Mouse (Mus musculus) heart, postnatal 14 days (tissue): ENCODE results near the gene Tpd52l2. TPM values are rescaled to one million over a fixed set of nuclear protein-coding genes. Genes with fewer than 3 reads are reported as not detected.

Experiments
- DNase-seq, 2 experiments: peaks; one replicate each; pipeline ENCODE4 v3.0.0; 2021 to 2022
- intact Hi-C: fragments of 180-260 bp; cut with DNase I; formaldehyde crosslinking; loops from one replicate; pipeline ENCODE4 v1.15.1; 2025
- long read RNA-seq, 2 experiments: library from polyadenylated mRNA; stranded (forward); transcript quantifications; one replicate each; pipeline ENCODE4 v2.0.0; 2021
- total RNA-seq, 2 experiments: library from RNA; stranded (reverse); gene quantifications; 2 replicates each; pipeline ENCODE4 v1.2.3; 2021

Gene Tpd52l2
- 10 to 100 TPM; 63.4 to 68.9 TPM for total RNA-seq
- long read RNA-seq, experiment 1, transcript Tpd52l2-204 (6 exons, 3,475 nt) = minor isoform, 25 of 103 reads
- long read RNA-seq, experiment 1, transcript Tpd52l2-203 (9 exons, 985 nt) = minor isoform, 10 of 103 reads
- long read RNA-seq, experiment 1, transcript Tpd52l2-201 (7 exons, 2,950 nt) = major isoform, 28 of 103 reads
- long read RNA-seq, experiment 1, transcript Tpd52l2-208 (8 exons, 3,603 nt) = minor isoform, 8 of 103 reads
- long read RNA-seq, experiment 1, partial matches to known transcripts = 6 of 103 reads
- long read RNA-seq, experiment 1, other reads (novel, unspliced or antisense) = 19 of 103 reads
- long read RNA-seq, experiment 2, transcript Tpd52l2-201 (7 exons, 2,950 nt) = major isoform, 29 of 88 reads
- long read RNA-seq, experiment 2, transcript Tpd52l2-208 (8 exons, 3,603 nt) = minor isoform, 8 of 88 reads
- long read RNA-seq, experiment 2, transcript Tpd52l2-204 (6 exons, 3,475 nt) = minor isoform, 17 of 88 reads
- long read RNA-seq, experiment 2, transcript Tpd52l2-203 (9 exons, 985 nt) = minor isoform, 14 of 88 reads
- long read RNA-seq, experiment 2, partial matches to known transcripts = 1 of 88 reads
- long read RNA-seq, experiment 2, other reads (novel, unspliced or antisense) = 16 of 88 reads

DNA sequence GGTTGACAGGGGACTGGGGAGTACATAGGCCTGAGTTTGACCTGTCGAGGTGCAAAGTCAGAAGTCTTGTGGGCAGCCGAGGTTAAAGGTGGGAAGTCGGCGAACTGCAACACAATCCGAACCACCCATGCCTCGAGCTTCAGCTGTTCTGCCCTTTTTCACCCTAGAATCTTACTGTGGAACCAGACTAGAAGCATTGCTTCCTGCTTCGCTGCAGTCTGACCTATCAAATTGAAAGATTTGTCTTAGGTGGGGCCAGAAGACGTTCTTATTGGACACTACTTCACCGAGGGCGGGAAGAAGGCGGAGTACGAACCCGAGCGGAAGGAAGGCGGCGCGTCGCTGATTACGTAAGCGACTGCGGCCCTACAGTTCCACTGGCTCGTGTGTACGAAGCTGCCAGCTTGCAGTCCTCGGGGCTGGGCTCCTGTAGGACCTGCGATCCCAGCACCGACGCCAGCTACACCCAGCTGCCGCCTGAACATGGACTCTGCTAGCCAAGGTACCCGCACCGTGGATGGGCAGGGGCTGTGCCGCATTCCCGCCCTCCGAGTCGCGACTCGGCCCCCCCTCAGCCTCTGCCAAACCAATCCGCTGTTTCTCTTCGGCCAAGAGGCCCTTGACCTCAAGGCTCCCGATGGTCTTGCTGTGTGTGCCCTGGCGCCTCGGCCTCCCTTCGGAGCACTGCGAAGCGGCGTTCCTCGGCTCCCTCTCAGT is at the start of gene Tpd52l2:
Gene Tpd52l2 (plus strand): TSS at position 312 of the 717 bp plus-strand sequence.
- DNase-seq = peak; percentile 89 to 92
- intact Hi-C loops = loop anchor here (1.0 to 5.0 kb wide), 3 partner anchors 42 to 105 kb away; no protein-coding TSS in a partner anchor

DNA sequence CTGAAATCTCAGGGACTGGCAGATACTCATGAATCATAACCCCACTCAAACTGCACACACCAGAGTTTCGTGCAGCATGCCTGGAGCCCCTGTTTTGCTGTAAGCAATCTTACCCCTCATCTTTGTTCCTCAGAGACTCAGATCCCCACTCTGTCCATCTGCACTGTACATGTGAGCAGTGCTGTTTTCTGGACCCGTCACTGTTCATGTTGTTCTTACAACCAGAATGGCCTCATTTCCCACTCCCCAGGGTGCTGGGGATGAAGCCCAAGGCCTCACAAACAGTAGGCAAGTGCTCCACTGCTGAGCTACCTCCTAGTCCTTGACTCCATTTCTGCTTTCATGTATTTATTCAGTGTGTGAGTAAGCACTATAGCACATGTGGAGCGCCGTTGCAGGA is 44.8 kb upstream of the Tpd52l2 start:
- no peak for DNase-seq
- intact Hi-C loops = no loop called here

DNA sequence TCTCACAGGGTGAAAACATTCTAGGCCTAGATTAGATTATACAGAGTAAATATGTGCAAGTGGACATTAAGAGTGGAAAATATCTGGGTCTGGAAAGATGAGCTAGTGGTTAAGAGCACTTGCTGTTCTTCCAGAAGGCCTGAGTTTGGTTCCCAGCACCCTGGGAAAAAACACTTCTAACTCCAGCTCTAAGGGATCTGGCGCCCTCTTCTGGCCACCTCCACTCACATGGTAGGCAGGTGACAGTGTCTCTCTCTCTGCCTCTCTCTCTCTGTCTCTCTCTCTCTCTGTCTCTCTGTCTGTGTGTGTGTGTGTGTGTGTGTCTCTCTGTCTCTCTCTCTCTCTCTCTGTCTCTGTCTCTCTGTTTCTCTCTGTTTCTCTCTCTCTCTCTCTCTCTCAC is 43.7 kb upstream of the Tpd52l2 start:
- intact Hi-C loops = no loop called here
- DNase-seq = no peak

DNA sequence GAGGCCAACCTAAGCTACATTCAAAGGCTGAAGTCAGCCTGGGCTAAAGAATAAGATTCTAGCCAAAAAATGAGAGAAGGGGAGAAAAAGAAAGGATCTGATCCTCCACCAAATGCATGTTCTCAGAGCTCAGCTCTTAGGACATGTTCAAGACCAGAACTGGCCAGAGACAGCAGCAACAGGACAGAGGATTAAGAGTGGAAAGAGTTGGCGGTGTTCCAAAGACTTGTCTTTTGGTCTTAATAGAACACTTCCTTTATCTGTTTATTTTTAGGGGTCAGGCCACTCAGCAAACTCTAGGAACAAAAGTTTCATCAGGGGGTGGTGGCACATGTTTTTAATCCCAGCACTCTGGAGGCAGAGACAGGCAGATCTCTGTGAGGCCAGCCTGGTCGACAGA is 41.0 kb upstream of the Tpd52l2 start:
- intact Hi-C loops = loop anchor here (2.0 to 5.0 kb wide), 2 partner anchors 41 to 44 kb away; partner anchors contain the start of gene Tpd52l2
- peak in 1 of 2 experiments; percentile 25 for DNase-seq

DNA sequence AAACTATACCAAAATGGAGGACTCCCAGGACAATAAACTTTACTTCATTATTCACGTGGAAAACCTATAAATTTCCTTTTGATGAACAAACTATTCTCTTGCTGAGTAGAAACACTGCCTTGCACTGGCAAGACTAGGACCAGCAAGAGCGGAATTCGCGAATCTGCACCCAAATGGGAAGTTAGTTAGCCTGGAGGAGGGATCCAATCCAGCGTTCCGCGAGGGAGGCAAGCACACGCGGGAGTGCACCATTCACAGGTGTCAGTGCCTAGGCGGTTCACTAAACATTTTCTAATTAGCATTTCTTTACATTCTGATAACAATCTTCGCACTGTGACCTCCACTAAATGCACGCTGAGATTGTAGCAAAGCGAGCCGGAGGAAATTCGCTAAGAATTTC is 39.1 kb upstream of the Tpd52l2 start:
- peak in 1 of 2 experiments; percentile 17 for DNase-seq
- intact Hi-C loops = loop anchor here (2.0 to 5.0 kb wide), 2 partner anchors 29 to 46 kb away; no protein-coding TSS in a partner anchor

DNA sequence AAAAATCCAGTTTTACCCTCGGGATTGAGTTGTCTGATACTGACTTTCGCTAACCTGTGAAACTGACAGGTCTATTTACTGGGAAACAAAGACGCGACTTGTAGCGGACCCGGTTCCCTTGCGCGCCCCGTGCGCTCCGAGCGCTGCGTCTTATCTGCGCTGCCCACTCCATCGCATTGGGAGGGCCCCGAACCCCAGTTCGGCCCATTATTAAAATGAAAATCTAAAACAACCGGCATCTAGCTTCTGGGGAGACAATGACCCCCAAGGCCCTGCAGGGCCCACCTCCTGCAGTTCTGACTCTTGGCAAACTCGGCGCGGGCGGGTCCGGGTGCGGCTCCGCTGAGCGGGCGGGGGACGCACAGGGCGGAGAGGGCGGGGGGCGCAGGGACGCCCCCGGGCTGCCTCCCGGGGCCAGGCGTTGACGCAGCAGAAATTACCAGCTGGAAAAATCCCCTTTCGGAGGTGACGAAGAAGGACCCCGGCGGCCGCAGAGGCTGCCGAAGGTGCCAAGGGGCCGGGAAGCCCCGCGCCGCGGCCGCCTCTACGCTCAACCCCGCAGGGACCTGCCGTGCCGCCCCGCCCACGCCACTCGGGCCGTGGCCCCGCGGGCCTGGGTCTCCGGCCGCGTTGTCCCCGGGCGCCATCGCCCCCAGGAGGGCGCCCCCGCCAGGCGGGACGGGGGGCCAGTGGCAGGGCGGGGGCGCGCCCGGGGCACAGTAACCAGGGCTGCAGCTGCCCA is 38.4 kb upstream of the Tpd52l2 start:
- intact Hi-C loops = loop anchor here (2.0 to 5.0 kb wide), 2 partner anchors 28 to 46 kb away; no protein-coding TSS in a partner anchor
- DNase-seq = peak; percentile 59 to 67

DNA sequence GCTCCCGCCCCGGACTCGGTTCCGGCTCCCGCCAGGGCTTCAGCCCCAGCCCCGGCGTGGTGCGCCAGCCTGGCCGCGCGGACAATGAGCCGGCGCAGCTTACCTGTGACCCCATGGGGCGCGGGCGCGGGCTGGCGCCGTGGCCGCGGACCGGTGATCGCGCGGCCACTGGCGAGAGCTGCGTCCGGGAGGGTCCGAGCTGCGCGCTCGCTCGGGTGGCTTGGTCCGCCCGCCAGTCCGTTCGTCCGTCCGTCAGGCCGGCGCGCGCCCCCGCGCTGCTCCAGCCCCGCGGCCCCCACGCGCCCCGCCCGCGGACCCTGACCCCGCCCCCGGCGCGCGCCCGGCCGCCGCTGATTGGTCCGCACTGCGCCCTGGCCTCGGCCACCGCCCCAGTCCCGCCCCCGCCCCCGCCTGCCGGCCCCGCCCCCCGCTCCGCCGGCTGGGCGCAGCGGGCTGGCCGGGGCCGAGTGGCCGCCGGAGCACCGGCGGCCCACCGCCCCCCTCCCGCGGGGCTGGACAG is 37.7 kb upstream of the Tpd52l2 start, which contains the start of gene Zbtb46:
Gene Zbtb46 (minus strand): TSS at position 274 of the 520 bp plus-strand sequence.
- intact Hi-C loops = loop anchor here (2.0 to 5.0 kb wide), 2 partner anchors 28 to 47 kb away; no protein-coding TSS in a partner anchor
- DNase-seq = peak; percentile 93 to 97

DNA sequence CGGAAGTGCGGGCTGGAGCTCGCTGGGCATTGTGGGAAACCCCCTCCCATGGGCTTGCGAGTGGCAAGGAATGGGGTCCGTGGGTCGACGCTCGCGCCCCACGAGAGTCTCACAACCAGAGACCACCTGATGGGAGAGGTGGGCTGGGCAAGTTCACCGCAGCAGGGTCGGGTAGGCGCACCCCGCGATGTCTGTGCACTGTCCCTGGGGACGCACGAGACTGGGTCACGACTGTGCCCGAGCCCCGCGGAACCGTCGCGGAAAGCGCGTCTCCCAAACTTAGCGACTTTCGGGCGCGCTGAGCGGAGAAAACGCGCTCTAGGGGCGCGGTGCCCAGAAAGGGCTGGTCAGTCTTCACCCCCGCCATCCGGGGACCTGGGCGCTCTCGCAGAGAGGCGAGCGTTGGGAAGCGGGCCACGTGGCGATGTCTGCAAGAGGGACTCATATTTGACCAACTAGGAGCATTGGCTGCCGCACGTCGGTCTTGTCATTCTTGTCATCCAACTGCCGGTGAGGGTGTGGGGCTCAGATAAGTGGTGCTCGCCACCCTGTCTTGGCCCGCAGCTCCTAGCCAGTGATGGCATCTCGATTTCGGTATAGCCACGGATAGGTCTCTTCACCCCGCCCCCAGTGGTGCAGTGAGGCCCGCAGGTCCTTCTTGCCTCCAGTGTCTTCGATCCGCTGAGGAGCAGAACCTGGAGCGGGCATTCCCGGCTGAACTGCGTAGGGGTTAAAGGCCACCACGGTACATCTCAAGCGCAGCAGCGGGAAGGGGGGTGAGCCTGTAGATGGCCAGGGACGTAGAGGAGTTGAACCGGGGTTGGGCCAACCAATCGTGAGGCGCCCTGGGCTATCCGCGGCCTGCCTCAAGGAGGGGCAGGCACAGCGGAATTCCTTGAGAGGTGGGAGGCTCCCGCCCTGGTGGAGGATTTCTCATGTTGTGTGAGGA is 37.0 kb upstream of the Tpd52l2 start:
- peak; percentile 74 for DNase-seq
- intact Hi-C loops = loop anchor here (2.0 to 5.0 kb wide), 2 partner anchors 27 to 48 kb away; no protein-coding TSS in a partner anchor

DNA sequence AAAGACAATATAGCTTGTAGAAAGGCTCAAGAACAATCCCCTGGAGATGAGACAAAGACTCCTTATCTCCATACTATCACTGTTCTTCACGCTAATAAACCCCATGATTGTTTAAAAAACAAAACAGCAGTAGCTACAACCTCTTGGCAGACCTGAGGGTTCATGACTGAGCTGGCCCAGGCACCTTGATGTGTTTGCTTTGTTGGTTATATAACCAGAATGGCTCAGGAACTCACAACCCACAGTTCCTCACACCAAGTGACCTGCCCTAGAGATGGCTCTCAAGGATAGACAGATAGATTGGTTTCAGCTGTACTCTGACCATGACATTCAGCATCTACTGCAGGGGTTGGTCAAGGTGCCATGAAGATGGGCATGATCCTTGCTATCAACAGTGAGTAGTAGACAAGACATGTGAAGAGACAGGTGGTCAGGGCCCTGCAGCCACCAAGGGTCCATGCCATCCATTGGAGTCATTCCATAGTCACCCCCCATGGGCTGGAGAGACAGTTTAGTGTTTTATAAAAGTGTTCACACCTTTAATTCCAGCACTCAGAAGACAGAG is 35.3 kb upstream of the Tpd52l2 start:
- intact Hi-C loops = no loop called here

DNA sequence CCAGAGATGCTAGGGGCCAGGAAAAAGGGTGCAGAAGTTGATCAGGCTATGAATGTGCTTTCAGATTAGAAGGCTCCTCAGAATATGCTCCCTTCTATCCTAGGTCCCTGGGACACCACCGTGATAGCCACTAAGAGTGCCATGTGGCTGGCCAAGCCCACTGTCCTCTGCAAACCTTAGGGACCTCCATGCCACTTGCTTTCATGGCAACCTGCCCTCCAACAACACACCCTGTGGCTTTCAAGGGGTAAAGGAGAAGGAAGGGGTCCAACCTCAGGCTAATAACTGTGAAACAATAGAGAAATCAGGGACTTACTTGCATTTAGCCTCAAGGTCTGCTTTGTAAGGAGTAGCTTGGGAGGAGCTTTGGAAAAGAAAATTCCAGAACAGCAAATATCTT is 34.3 kb upstream of the Tpd52l2 start:
- no peak for DNase-seq
- intact Hi-C loops = no loop called here

More for the DNA sequence above, 35.3 kb upstream of the Tpd52l2 start:
- no peak for DNase-seq

DNA sequence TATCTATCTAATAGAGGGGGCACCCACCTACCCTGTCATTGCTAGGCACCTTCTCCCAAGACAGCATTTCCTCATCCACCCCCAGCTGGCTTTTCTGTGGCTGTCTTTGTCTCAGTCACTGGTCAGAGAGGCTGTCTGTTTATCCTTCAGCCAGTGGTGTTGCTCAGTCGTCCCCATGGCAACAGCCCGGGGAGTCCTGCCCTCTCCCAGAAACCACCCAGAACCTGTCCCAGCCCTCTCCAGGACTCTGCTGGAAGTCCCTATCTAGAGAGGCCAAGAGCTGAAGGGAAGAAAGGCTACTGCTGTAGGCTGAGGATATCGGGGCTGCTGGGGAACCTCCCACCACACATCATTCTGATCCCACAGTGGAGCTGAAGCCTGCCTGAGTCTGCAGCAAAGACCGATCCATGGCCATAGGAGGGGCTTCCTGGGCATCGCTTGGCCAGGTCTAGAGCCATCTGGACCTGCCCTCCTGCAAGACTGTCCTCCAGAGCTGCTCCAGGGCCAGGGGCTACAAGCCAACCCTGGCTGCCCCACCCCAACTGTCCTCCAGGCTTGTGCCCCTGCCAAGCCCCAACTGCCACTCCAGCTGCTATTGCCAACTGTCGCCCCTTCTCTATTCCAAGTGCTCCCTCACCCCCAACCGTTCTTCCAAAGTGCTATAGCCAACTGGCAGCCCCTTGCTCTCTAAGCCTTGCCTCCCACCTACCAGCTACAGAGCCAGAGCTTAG is 33.8 kb upstream of the Tpd52l2 start:
- intact Hi-C loops = no loop called here
- DNase-seq = peak; percentile 53 to 70

DNA sequence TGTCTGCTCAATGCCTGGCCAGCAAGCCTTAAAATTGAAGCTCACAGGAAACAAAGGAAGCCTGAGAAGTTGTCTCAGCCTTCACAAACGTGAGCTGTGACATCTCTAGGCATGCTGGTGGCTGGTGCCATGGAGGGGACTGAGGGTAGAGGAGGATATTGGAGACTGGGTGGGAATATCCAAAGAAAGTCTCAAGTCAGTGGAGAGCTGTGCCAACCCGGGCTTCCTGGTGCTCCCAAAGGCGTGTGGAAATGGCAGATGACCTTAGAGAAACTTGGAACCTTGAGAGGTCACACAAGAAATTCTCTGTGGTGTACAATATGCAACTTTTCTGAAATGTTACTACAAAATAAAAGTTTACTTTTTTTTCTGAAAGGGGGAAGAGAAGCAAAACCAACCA is 31.5 kb upstream of the Tpd52l2 start:
- no peak for DNase-seq
- intact Hi-C loops = no loop called here

DNA sequence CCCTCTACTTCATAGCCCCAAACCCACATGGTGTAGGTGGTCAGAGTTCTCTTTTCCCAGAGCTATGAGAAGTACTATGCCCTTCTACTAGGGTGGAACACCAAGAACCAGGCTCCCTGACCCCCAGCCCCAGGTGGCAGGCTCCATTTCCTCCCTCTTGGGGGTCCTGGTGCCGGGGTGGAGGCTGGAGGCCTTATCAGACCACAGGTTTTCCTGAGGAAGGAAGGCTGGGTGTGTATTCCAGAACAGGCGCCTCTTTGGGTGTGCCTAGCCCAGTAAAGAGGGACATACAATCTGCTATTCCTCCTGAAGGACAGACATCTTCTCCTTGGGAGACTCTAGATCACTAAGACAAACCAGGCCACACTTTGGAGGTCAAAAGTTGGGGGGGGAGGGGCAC is 26.7 kb upstream of the Tpd52l2 start:
- intact Hi-C loops = no loop called here
- no peak for DNase-seq

DNA sequence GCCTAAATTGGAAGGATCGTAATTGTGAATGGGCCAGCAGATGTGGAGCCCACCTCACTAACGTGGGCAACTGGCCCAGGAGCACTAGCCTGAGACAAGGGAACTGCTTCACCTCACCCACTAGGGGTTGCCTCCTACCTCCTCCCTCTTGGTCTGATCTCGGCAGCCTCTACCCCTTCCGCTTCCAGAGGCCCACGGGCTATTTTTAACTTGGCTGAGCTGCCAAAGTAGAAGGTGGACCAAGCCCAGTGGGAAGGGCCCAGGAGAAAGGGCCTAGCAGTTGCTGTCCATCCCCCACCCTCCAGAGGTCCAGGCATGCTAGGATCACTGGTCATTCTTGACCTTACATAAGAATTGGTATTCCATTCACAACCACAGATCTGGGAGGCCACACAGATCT is 25.7 kb upstream of the Tpd52l2 start:
- intact Hi-C loops = no loop called here
- peak; percentile 68 to 78 for DNase-seq

DNA sequence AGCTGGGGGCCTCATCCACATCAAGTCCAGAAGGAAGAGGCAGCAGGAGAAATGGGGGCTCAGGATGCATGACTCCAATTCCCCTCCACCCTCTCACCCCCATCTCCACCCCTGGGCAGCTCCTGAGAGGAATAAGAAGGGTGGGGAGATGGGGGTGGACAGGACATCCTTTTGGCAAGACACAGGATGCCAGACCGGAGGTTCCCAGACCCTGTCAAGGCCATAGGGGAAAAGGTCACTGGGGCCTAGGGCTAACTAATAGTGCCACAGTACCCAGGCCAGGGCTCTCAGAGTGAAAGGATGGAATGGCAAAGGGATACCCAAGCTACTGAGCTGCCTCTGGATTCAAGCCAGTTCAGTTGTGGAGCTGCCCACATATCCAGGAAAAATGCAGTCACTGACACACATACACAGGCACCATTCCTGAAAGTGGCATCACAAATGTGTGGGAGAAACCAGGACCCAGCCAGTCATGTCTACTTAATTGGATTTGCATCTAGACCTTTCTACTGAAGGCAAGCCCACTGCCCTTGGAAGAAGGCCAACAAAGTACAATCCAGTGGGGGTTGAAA is 24.6 kb upstream of the Tpd52l2 start:
- no peak for DNase-seq
- intact Hi-C loops = no loop called here

DNA sequence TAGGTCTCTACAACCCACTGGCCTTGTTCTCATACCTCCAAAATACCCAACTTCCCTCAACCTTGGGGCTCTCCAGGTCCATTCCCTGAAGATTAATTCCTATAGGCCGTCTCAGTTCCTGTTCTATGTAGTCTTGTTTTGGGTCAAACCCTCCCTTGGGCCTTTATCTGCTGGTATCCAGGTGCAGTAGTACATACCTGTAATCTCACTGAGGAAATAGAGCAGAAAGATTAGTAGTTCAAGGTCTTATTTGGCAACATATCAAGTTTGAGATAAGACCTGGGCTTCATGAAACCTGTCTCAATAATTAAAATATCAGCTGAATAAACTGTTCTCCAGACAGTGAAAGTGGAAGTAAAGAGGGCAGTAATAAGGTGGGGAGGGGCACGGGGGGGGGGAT is 13.8 kb upstream of the Tpd52l2 start:
- intact Hi-C loops = no loop called here
- DNase-seq = no peak
